Mouse (Mus musculus) liver, adult 2 months (tissue): ENCODE data around the gene Tcp1. TPM values are rescaled to one million over a fixed set of nuclear protein-coding genes. Genes with fewer than 3 reads are reported as not detected.

Experiments
- DNase-seq: peaks from one replicate; pipeline ENCODE4 v3.0.0-alpha.2; 2011; ENCODE audit warnings: low read depth, low spot score; ENCODE audit errors: extremely low read depth
- H3K27ac ChIP-seq: fragments of 200-500 bp; replicated peaks from 2 replicates; pipeline ENCODE4 v1.5.1; 2012; ENCODE audit warnings: low read depth, mild to moderate bottlenecking, control low read depth, inconsistent platforms, low read length; ENCODE audit not compliant: insufficient read depth
- H3K27me3 ChIP-seq: fragments of 200-500 bp; 2 replicates; pipeline ENCODE4 v1.6.1; 2012; ENCODE audit warnings: mild to moderate bottlenecking, moderate library complexity, low read length, inconsistent platforms; ENCODE audit not compliant: control insufficient read depth, insufficient read depth
- H3K36me3 ChIP-seq: fragments of 200-500 bp; 2 replicates; pipeline ENCODE4 v1.6.1; 2012; ENCODE audit warnings: low read length, inconsistent platforms; ENCODE audit not compliant: control insufficient read depth, insufficient read depth
- H3K4me1 ChIP-seq: fragments of 200-500 bp; 2 replicates; pipeline ENCODE4 v1.6.1; 2011; ENCODE audit warnings: low read length; ENCODE audit not compliant: control insufficient read depth, insufficient read depth
- H3K4me3 ChIP-seq: fragments of 200-500 bp; 2 replicates; pipeline ENCODE4 v1.5.1; 2011; ENCODE audit warnings: low read depth, mild to moderate bottlenecking, control low read depth, low read length, moderate library complexity; ENCODE audit not compliant: insufficient read depth
- H3K79me2 ChIP-seq: fragments of 200-500 bp; 2 replicates; pipeline ENCODE4 v1.6.1; 2012; ENCODE audit warnings: inconsistent platforms, mild to moderate bottlenecking, low read length, moderate library complexity; ENCODE audit not compliant: control insufficient read depth, insufficient read depth
- H3K9ac ChIP-seq: fragments of 200-500 bp; 2 replicates; pipeline ENCODE4 v1.6.1; 2012; ENCODE audit warnings: low read depth, mild to moderate bottlenecking, control low read depth, inconsistent platforms, low read length
- CTCF ChIP-seq: fragments of 200-500 bp; IDR thresholded peaks from 2 replicates; pipeline ENCODE4 v1.5.1; 2011; ENCODE audit warnings: low read depth, low read length, control low read depth
- POLR2A ChIP-seq: fragments of 200-500 bp; IDR thresholded peaks from 2 replicates; pipeline ENCODE4 v1.6.1; 2011; ENCODE audit warnings: low read length, control low read depth; ENCODE audit not compliant: insufficient read depth; ENCODE audit errors: extremely low read depth
- WGBS: fragments of 180-500 bp; shearing (Covaris S2); methylation state at CpG from one replicate; pipeline ENCODE4 v1.1.7; 2018; 5-methylcytosine and 5-hydroxymethylcytosine counted together
- polyA plus RNA-seq: library from polyadenylated mRNA; depleted of rRNA; stranded (reverse); fragments of >200 nt; gene quantifications from 2 replicates; pipeline ENCODE4 v1.2.3, GENCODE M21; 2012; rRNA removed
- total RNA-seq: library from RNA; depleted of rRNA; stranded (reverse); fragments of >200 nt; gene quantifications from 2 replicates; pipeline ENCODE4 v1.2.3, GENCODE M21; 2014; rRNA removed

Gene Tcp1
- total RNA-seq (134 and 136 TPM in 2 replicates), polyA plus RNA-seq (39.9 and 50.2 TPM in 2 replicates)

GRCm38 (mm10) chr17:12915488-12915880 is at the start of gene Tcp1:
Gene Tcp1 (plus strand): TSS chr17:12915701.
- no peaks in the 10 kb centered on the region for H3K27me3 ChIP-seq

GRCm38 (mm10) chr17:12866853-12867252 is 48.6 kb upstream of the Tcp1 start:
- Histone ChIP-seq H3K79me2 (no peaks in the 10 kb centered on the region), H3K4me3 (no peak overlapping the region), H3K27ac (no peak overlapping the region), H3K27me3 (no peaks in the 10 kb centered on the region), H3K36me3 (no peaks in the 10 kb centered on the region), H3K4me1 (no peaks in the 10 kb centered on the region), H3K9ac (no peak overlapping the region)
- 85% methylated on average over 10 of the region's 10 CpGs for WGBS
- DNase-seq: no peak
- no peak for TF ChIP-seq POLR2A
- no peak for TF ChIP-seq CTCF

More at GRCm38 (mm10) chr17:12915488-12915880, at the start of gene Tcp1:
- Histone ChIP-seq H3K27ac (peak within 1 kb of the TSS; percentile 70), H3K4me1 (peaks cover 2% of the 10 kb centered on the region), H3K36me3 (peaks cover 43% of the 10 kb centered on the region), H3K9ac (peak within 1 kb of the TSS; percentile 78), H3K79me2 (no peaks in the 10 kb centered on the region; the same call in 1 of the 2 replicates), H3K4me3 (peak within 1 kb of the TSS; percentile 68)
- peak; percentile 43 for DNase-seq
- WGBS: under 1% methylated on average over 18 of the region's 18 CpGs
- no peak for TF ChIP-seq POLR2A
- no peak for TF ChIP-seq CTCF

GRCm38 (mm10) chr17:12868043-12868442 is 47.5 kb upstream of the Tcp1 start, which contains the start of gene Mas1:
Gene Mas1 (minus strand): TSS chr17:12868143.
- no peak within 1 kb of the TSS for H3K4me3 ChIP-seq
- no peak for TF ChIP-seq CTCF
- no peak for TF ChIP-seq POLR2A
- H3K79me2 ChIP-seq: no peaks in the 10 kb centered on the region
- no peak within 1 kb of the TSS for H3K9ac ChIP-seq
- H3K4me1 ChIP-seq: no peaks in the 10 kb centered on the region
- DNase-seq: no peak
- H3K36me3 ChIP-seq: no peaks in the 10 kb centered on the region
- no peaks in the 10 kb centered on the region for H3K27me3 ChIP-seq
- WGBS: 61% methylated on average over 2 of the region's 2 CpGs
- no peak within 1 kb of the TSS for H3K27ac ChIP-seq

- no peaks in the 10 kb centered on the region for H3K27me3 ChIP-seq
- H3K4me3 ChIP-seq: no peak overlapping the region
- no peak overlapping the region for H3K27ac ChIP-seq
- H3K9ac ChIP-seq: no peak overlapping the region
- TF ChIP-seq POLR2A (no peak), CTCF (no peak)
- H3K79me2 ChIP-seq: no peaks in the 10 kb centered on the region
- H3K36me3 ChIP-seq: no peaks in the 10 kb centered on the region
- H3K4me1 ChIP-seq: no peaks in the 10 kb centered on the region
- WGBS: 40% methylated on average over 4 of the region's 4 CpGs
- DNase-seq: no peak
These were observed 46.9 kb upstream of the Tcp1 start for GRCm38 (mm10) chr17:12868640-12869039.

- H3K9ac ChIP-seq: no peak overlapping the region
- 71% methylated on average over 16 of the region's 16 CpGs for WGBS
- H3K36me3 ChIP-seq: no peaks in the 10 kb centered on the region
- no peaks in the 10 kb centered on the region for H3K4me1 ChIP-seq
- TF ChIP-seq POLR2A (no peak), CTCF (no peak)
- H3K4me3 ChIP-seq: no peak overlapping the region
- H3K27ac ChIP-seq: no peak overlapping the region
- DNase-seq: no peak
- no peaks in the 10 kb centered on the region for H3K79me2 ChIP-seq
- 0 out of 2 replicates have a peak, but pooled peaks cover 3% of the 10 kb centered on the region for H3K27me3 ChIP-seq
These were observed 43.0 kb upstream of the Tcp1 start for GRCm38 (mm10) chr17:12872275-12873028.

- H3K27ac ChIP-seq: no peak within 1 kb of the TSS
- 0 out of 2 replicates have a peak, but pooled peaks cover 3% of the 10 kb centered on the region for H3K27me3 ChIP-seq
- H3K4me3 ChIP-seq: no peak within 1 kb of the TSS
- 71% methylated on average over 5 of the region's 5 CpGs for WGBS
- no peak within 1 kb of the TSS for H3K9ac ChIP-seq
- no peaks in the 10 kb centered on the region for H3K4me1 ChIP-seq
- no peak for DNase-seq
- no peak for TF ChIP-seq CTCF
- TF ChIP-seq POLR2A: no peak
- H3K79me2 ChIP-seq: no peaks in the 10 kb centered on the region
- H3K36me3 ChIP-seq: no peaks in the 10 kb centered on the region
These were observed 39.8 kb upstream of the Tcp1 start, which contains the start of gene Mrgprh for GRCm38 (mm10) chr17:12875734-12876133. Gene Mrgprh (plus strand): TSS chr17:12876034.
